Mouse (Mus musculus): ENCODE data around the gene Cbfa2t3.

Cbfa2t3 gene

GRCm38 (mm10) chr8:122699005-122699492 is at the start of gene Cbfa2t3:
TSS of gene Cbfa2t3 (minus strand) at chr8:122699109.
- DNase-seq (ENCODE audit: low spot score) = no peak

- DNase-seq (ENCODE audit: low spot score) = no peak
Measured at GRCm38 (mm10) chr8:122747825-122748224, 48.9 kb upstream of the Cbfa2t3 start.

DNA sequence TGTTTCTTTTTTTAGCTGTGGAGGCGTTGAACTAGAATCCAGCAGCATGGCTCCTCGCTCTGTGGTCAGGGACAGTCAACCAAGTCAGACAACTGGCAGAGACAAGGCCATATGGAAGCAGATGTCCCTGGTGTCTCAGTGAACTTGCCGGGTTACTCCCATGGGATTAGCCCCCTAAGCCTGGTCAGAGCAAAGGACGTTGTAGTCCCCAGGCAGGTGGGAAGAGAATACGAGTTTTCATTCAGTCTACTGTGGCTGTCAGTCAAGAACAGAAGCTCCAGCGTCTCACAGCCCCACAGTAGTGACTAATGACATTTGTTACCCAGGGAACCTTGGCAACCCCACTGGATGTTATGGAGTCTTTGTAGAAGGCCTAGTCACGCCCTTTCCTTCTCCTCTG is 47.5 kb upstream of the Cbfa2t3 start:
- no peak for DNase-seq (ENCODE audit: low spot score)

DNA sequence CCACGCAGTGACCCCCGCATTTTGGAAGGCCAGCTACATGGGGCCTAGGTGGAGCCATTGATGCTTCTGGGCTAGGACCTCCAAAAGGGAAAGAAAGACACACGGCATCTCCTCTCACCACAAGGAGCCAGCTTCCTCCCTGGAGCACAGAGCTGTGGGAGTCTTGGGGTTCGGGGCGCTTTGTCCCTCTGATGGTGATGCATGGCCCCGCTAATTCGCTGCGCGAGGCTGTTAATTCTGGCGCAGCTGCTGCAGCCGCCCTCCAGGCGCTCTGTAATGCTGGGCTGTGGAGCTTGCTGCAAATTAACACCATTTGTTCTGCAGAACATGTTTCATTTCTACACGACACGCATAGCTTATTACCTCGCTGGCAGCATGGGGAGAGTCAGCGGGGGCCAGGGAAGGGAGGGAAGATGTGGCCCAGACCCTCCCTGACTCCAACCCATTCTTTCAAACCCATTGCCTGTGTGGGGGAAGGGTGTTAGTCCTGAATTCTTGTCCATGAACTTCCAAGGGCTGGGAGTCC is 46.9 kb upstream of the Cbfa2t3 start:
- DNase-seq (ENCODE audit: low spot score) = no peak

GRCm38 (mm10) chr8:122745022-122745749 is 46.3 kb upstream of the Cbfa2t3 start:
- no peak for DNase-seq (ENCODE audit: low spot score)

GRCm38 (mm10) chr8:122742471-122742870 is 43.6 kb upstream of the Cbfa2t3 start:
- DNase-seq (ENCODE audit: low spot score) = no peak

DNA sequence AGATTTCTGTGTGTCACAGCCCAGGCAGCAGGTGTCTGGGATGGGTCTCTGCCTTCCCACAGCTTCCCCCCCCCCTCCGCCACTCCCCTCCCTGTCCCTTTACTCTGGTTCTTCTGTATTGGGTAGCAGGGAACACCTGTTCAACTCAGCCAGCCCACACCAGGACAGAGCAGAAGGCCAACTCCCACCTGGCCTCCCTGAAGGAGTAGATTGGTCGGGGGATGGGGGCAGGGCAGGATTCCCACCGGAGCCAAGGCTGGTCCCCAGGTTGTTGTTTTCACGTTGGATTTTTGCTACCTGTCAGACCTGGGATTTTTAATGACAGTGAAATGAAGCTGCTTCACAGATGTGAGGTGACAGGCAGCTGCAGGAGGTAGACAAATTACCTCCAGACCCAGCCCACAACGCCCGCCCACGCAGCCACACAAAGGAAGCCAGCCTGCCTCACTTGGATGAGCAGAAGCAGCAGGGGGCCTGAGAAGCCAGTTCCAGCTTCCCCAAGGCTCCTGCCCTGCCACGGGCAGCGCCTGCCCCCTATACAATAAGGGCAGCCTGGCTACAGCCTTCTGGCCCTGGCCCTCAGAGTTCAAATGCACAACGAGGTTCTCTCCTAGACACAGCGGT is 40.3 kb upstream of the Cbfa2t3 start:
- no peak for DNase-seq (ENCODE audit: low spot score)

DNA sequence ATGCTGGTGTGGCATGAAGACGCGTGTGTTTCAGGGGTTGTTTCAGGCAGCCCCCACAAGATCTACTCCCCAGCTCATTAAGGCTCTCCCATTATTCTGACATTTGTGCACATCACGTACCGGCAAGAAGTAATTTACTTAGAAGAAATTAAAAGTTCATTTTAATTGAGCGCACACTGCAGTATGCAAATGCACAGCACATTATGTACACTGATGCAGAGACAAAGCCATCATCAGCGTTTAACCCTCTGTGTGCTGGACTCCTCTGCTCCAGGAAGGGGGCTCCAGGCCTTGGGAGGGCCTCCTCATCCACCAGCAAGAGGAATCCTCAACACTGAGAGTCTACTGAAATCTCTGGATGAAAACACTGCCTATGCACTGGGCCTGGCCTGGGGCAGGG is 39.0 kb upstream of the Cbfa2t3 start:
- no peak for DNase-seq (ENCODE audit: low spot score)

GRCm38 (mm10) chr8:122737071-122737470 is 38.2 kb upstream of the Cbfa2t3 start:
- no peak for DNase-seq (ENCODE audit: low spot score)

DNA sequence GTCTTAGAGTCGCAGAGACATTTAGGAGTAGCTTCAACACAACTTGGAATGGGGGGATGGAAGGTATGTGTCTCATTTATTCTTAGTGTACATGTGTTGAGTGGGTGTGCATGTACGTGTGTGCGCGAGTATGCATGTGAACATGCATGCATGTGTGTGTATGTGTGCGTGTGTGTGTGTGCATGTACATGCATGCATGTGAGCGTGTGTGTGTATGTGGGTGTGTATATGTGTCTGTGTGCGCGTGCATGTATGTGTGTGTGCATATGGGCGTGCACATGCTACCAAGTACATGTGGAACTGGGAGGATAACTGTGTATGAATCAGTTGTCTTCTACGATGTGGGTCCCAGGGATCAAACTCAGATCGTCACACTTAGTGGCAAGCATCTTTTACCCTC is 37.7 kb upstream of the Cbfa2t3 start:
- DNase-seq (ENCODE audit: low spot score) = no peak

- no peak for DNase-seq (ENCODE audit: low spot score)
Measured at GRCm38 (mm10) chr8:122735542-122736473, 36.9 kb upstream of the Cbfa2t3 start.

- DNase-seq (ENCODE audit: low spot score) = no peak
Measured at GRCm38 (mm10) chr8:122735110-122735509, 36.2 kb upstream of the Cbfa2t3 start.

- DNase-seq (ENCODE audit: low spot score) = no peak
Measured at GRCm38 (mm10) chr8:122728630-122729029, 29.7 kb upstream of the Cbfa2t3 start.

GRCm38 (mm10) chr8:122727412-122727811 is 28.5 kb upstream of the Cbfa2t3 start:
- no peak for DNase-seq (ENCODE audit: low spot score)

DNA sequence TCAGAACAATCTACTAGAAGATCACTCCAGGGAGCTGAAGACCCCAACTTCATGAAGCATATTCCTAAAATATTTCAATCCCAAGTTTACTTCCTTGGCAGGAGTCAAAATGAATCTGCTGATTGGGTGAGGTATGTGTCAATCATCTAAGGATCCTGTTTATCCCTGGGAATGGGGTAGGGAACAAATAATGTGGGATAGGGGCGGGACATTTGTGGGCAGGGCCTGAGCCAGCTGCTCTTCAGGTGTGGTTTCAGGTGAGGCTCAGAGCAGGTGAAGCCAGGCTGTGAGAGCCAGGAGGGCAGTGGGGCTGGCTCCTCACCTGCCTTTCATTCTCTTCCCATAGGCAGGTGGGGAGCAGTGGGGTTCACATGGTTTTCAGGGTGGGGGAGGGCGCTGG is 27.9 kb upstream of the Cbfa2t3 start:
- no peak for DNase-seq (ENCODE audit: low spot score)

GRCm38 (mm10) chr8:122725187-122725586 is 26.3 kb upstream of the Cbfa2t3 start:
- no peak for DNase-seq (ENCODE audit: low spot score)

DNA sequence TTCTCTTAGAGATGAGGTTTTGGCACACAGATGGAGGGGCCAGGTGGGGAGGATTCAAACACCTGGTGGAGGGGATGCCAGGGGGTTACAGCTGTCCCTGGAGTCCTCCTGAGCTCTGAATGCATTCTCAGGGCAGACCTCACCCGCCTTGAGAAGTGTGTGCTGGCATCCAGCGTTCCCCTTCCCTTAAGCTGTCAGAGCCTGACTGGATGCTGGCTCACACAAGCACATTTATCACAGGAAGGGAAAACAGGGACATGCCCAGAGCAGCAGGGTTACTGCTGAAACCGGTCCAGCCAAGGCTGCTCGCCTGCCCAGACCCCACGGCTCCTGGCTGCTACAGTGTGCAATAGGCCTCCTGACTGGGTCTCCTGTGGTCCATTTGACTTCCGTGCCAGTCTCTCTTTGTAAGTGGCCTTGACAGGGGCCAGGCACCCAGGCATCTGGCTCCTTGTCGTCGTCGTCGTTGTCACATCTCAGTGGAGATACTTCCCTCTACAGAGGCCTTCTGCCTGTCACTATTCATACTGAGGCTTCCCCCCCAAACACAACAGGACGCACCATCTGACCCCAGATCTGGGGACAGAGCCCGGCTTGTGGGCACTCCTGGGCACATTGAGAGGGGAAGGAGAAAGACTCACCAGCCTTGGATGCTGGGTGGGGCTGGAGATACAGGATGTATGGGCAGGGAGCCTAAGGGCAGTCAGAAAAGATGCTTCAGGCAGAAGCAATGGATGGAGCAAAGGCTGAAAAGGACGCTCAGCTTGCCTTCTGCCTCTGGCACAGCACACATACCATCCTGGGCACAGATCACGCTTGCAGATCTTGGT is 22.1 kb upstream of the Cbfa2t3 start:
- DNase-seq (ENCODE audit: low spot score) = no peak

- no peak for DNase-seq (ENCODE audit: low spot score)
Measured at GRCm38 (mm10) chr8:122720070-122720729, 21.3 kb upstream of the Cbfa2t3 start.

GRCm38 (mm10) chr8:122719500-122720065 is 20.7 kb upstream of the Cbfa2t3 start:
- no peak for DNase-seq (ENCODE audit: low spot score)

DNA sequence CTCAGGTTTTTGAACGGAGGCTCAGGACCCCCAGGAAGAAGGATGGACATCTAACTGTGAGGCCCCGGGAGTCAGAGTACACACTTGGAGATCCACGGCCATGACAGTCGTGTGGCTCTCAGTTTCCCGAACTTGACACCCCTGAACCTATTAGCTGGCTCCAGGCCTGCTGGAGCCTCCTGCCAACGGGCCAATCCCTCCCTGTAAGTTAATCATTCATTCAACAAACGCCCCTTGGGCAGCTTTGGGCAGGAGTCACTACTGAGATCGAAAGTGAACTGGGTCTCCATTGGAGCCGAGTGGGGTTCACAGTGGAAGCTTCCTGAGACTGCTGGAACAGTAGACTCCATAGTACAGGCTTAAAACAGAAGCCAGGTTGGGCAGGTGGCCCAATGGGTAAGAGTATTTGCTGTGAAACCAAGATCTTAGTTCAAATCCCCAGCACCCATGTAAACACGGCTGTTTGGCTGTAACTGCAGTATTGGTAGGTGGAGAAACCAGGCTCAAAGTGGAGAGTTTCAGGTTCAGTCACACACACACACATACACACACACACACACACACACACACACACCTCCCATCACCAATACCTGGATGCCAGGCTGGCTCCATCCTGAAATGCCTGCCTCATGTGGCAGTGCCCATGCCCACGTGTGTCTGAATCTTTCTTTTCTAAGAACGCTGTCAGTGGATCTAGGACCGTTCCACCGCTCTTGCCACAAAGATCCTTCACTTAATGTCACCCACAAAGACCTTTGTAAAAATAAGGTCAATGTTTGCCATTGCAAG is 20.0 kb upstream of the Cbfa2t3 start:
- no peak for DNase-seq (ENCODE audit: low spot score)
